Mouse (Mus musculus) erythroblast, embryonic 14.5 days (primary cell): ENCODE measurements around the gene Cd72.

Experiments
- GATA1 ChIP-seq: IDR thresholded peaks from 2 replicates; pipeline ENCODE4 v1.6.1; 2012; ENCODE audit warnings: low read length, inconsistent platforms, mixed read lengths
- TAL1 ChIP-seq: IDR thresholded peaks from 3 replicates; pipeline ENCODE4 v1.6.1; 2012; ENCODE audit warnings: low read length, inconsistent platforms, mixed read lengths

GRCm38 (mm10) chr4:43416071-43416490 lies 38.3 kb downstream of the Cd72 start:
- TF ChIP-seq GATA1: no peak
- no peak for TF ChIP-seq TAL1
